Comparison of ENCODE assay signal across 9 mouse cellular contexts in genomic region chr11:50421461-50421860, GRCm38 (mm10). TPM values are rescaled to one million over a fixed set of nuclear protein-coding genes. Genes with fewer than 3 reads are reported as not detected.
DNase-seq lines count a peak whose midpoint lies in the region; ATAC-seq and TF ChIP-seq lines count a peak whose summit lies in the region.
"Had no signal": no experiment of that assay in that cellular context is flagged by ENCODE, and none has a peak within 500 bp of the region (broad histone marks: within the 10 kb centered on the region; RNA-seq: fewer than 3 reads in every experiment).

No protein-coding gene starts in this region.

- no peak for TF ChIP-seq POLR2A in heart, adult 2 months (IDR thresholded peaks at IDR 0.05; ENCODE audit: insufficient read depth, low read depth, low read length)

- peak overlapping the region; percentile 43 for H3K4me3 ChIP-seq in heart, embryonic 11.5 days (ENCODE audit: low read depth, low read length)
- no peak overlapping the region for H3K4me3 ChIP-seq in heart, adult 2 months
- H3K4me3 ChIP-seq in ES-E14 (ENCODE audit: insufficient read depth in 1 of 2, low read depth in 1 of 2, low read length in 2 of 2, poor library complexity in 1 of 2, severe bottlenecking in 1 of 2) = peak overlapping the region; percentile 44 to 73
- H3K4me3 ChIP-seq in liver, postnatal 0 days (ENCODE audit: low read depth, low read length) = peak overlapping the region; percentile 15; the same call in 1 of the 2 replicates
- H3K4me3 ChIP-seq: myocyte had no signal

- peak overlapping the region; percentile 79 for H3K4me2 ChIP-seq in heart, embryonic 11.5 days
- H3K4me2 ChIP-seq in liver, postnatal 0 days (ENCODE audit: low read depth, low read length) = peak overlapping the region; percentile 67

- ATAC-seq in heart, embryonic 11.5 days (replicated peaks; ENCODE audit: insufficient number of reproducible peaks, low FRiP score, low TSS enrichment) = no peak; the same call in 1 of the 2 replicates
- no peak; the same call in 1 of the 2 replicates for ATAC-seq in liver, postnatal 0 days

- H3K9me3 ChIP-seq in heart, embryonic 11.5 days (replicated peaks; ENCODE audit: control insufficient read depth, low read length) = no peaks in the 10 kb centered on the region
- H3K9me3 ChIP-seq in ES-E14 (ENCODE audit: control insufficient read depth, insufficient read depth, low read depth, low read length) = no peaks in the 10 kb centered on the region
- H3K9me3 ChIP-seq in liver, postnatal 0 days (ENCODE audit: low read length) = no peaks in the 10 kb centered on the region

- WGBS in heart, embryonic 11.5 days (ENCODE audit: insufficient replicate concordance) = 49% methylated on average over 5 of the region's 5 CpGs
- WGBS in heart, adult 2 months = 75% methylated on average over 5 of the region's 5 CpGs
- WGBS in liver, postnatal 0 days (ENCODE audit: insufficient replicate concordance) = 61% methylated on average over 5 of the region's 5 CpGs

- no peak for TF ChIP-seq EP300 in heart, adult 2 months (IDR thresholded peaks at IDR 0.05; ENCODE audit: insufficient read depth, low read depth, low read length)
- no peak for TF ChIP-seq EP300 in liver, postnatal 0 days (IDR thresholded peaks at IDR 0.05; ENCODE audit: low read depth)

- H3K36me3 ChIP-seq in heart, embryonic 11.5 days (ENCODE audit: control insufficient read depth, insufficient read depth, low read length) = peaks cover 4% of the 10 kb centered on the region; the same call in 1 of the 2 replicates
- no peaks in the 10 kb centered on the region for H3K36me3 ChIP-seq in heart, adult 2 months (ENCODE audit: control insufficient read depth, insufficient read depth, low read length)
- peaks cover 4% of the 10 kb centered on the region; the same call in 1 of the 2 replicates for H3K36me3 ChIP-seq in ES-E14 (ENCODE audit: control insufficient read depth, insufficient read depth, low read length, poor library complexity, severe bottlenecking)
- peaks cover 17% of the 10 kb centered on the region for H3K36me3 ChIP-seq in liver, postnatal 0 days (replicated peaks; ENCODE audit: insufficient read depth, low read length)

- no peak for DNase-seq in heart, adult 2 months
- DNase-seq in ES-E14 (ENCODE audit: low read depth, low spot score) = no peak
- DNase-seq in forelimb bud, embryonic 11.5 days (ENCODE audit: low read depth, low spot score) = peak; percentile 9
- no peak for DNase-seq in liver, postnatal 0 days
- DNase-seq in thymus, postnatal 36 days = no peak
- no peak for DNase-seq in spleen, postnatal 4 days (ENCODE audit: low spot score in 2 of 2)
- DNase-seq in thymus, postnatal 25 days = no peak

- TF ChIP-seq CTCF in heart, adult 2 months (IDR thresholded peaks at IDR 0.05) = no peak
- no peak for TF ChIP-seq CTCF in liver, postnatal 0 days (IDR thresholded peaks at IDR 0.05; ENCODE audit: low read depth)

- H3K4me1 ChIP-seq in heart, embryonic 11.5 days (ENCODE audit: control insufficient read depth, insufficient read depth, low read length) = peaks cover 4% of the 10 kb centered on the region; the same call in 1 of the 2 replicates
- no peaks in the 10 kb centered on the region for H3K4me1 ChIP-seq in heart, adult 2 months (ENCODE audit: control insufficient read depth, insufficient read depth, low read length)
- H3K4me1 ChIP-seq in ES-E14 (ENCODE audit: control insufficient read depth in 2 of 2, insufficient read depth in 2 of 2, low read length in 2 of 2, poor library complexity in 1 of 2) = peaks cover 0 to 8% of the 10 kb centered on the region in 2 experiments; a peak in 2 of 4 replicates
- H3K4me1 ChIP-seq in liver, postnatal 0 days (ENCODE audit: insufficient read depth) = peaks cover 8% of the 10 kb centered on the region

- peak overlapping the region; percentile 53; the same call in 1 of the 2 replicates for H3K9ac ChIP-seq in heart, embryonic 11.5 days (ENCODE audit: low read depth, low read length)
- no peak overlapping the region for H3K9ac ChIP-seq in heart, adult 2 months (ENCODE audit: low read depth, low read length)
- peak overlapping the region; percentile 46 for H3K9ac ChIP-seq in ES-E14 (ENCODE audit: insufficient read depth, low read depth, low read length, poor library complexity, severe bottlenecking)
- no peak overlapping the region for H3K9ac ChIP-seq in liver, postnatal 0 days (replicated peaks)

- intact Hi-C loops in heart, adult 2 months (cut with DNase I) = no loop called here

- no peak overlapping the region for H3K27ac ChIP-seq in heart, embryonic 11.5 days (ENCODE audit: low read depth, low read length)
- no peak overlapping the region for H3K27ac ChIP-seq in heart, adult 2 months
- H3K27ac ChIP-seq in ES-E14 (ENCODE audit: insufficient read depth, low read depth, low read length, poor library complexity, severe bottlenecking) = no peak overlapping the region
- no peak overlapping the region for H3K27ac ChIP-seq in liver, postnatal 0 days (ENCODE audit: low read depth)

- H3K27me3 ChIP-seq in heart, embryonic 11.5 days (ENCODE audit: control insufficient read depth, insufficient read depth, low read length) = no peaks in the 10 kb centered on the region
- H3K27me3 ChIP-seq in heart, adult 2 months (ENCODE audit: control insufficient read depth, insufficient read depth, low read length) = no peaks in the 10 kb centered on the region
- no peaks in the 10 kb centered on the region for H3K27me3 ChIP-seq in liver, postnatal 0 days (ENCODE audit: insufficient read depth, low read length)

- in situ Hi-C loops in ES-E14 (cut with MboI; ENCODE audit: low sequenced_read_pairs in 2 of 2, unreplicated experiment in 2 of 2) = no loop called here

- no peaks in the 10 kb centered on the region for H3K79me2 ChIP-seq in heart, adult 2 months (replicated peaks; ENCODE audit: control insufficient read depth, insufficient read depth, low read length)

TF ChIP-seq in ES-E14, 5 proteins besides CTCF, POLR2A, EP300 and RAD21:
- TF ChIP-seq MAFK (IDR thresholded peaks at IDR 0.05; ENCODE audit: insufficient read depth, low read depth, low read length) (no peak), ZC3H11A (IDR thresholded peaks at IDR 0.05; ENCODE audit: borderline replicate concordance, low read depth, low read length) (no peak), ZNF384 (IDR thresholded peaks at IDR 0.05; ENCODE audit: low read depth, low read length) (no peak), CHD2 (IDR thresholded peaks at IDR 0.05; ENCODE audit: low read depth, low read length) (no peak), HCFC1 (IDR thresholded peaks at IDR 0.05; ENCODE audit: borderline replicate concordance, insufficient read depth, low read length) (no peak)

RNA-seq across cellular contexts. Expression of gene Rufy1, which starts 9.5 kb away (rescaled TPM):
- 19.5 and 20.0 TPM in 2 replicates for polyA plus RNA-seq in heart, embryonic 11.5 days (2014; fragmentation: Nextera tagmentation; extraction: Ambion mirVana)
- total RNA-seq in heart, adult 2 months (2021) = 10 to 100 TPM; 27.6 to 30.4 TPM
- polyA plus RNA-seq in heart, adult 2 months (2012; rRNA removed) = 26.0 and 41.4 TPM in 2 replicates
- total RNA-seq in ES-E14 (2012; rRNA removed) = 11.2 and 13.1 TPM in 2 replicates
- polyA plus RNA-seq in liver, postnatal 0 days (2015; fragmentation: Nextera tagmentation; extraction: Ambion mirVana) = 7.1 and 7.9 TPM in 2 replicates

RNA-seq across cellular contexts. Expression of gene Hnrnph1, which starts 44.7 kb away (rescaled TPM):
- 320 and 342 TPM in 2 replicates for polyA plus RNA-seq in heart, embryonic 11.5 days (2014; fragmentation: Nextera tagmentation; extraction: Ambion mirVana)
- 100 to 1,000 TPM; 110 to 114 TPM for total RNA-seq in heart, adult 2 months (2021)
- 56.3 and 103 TPM in 2 replicates for polyA plus RNA-seq in heart, adult 2 months (2012; rRNA removed)
- 308 and 401 TPM in 2 replicates for total RNA-seq in ES-E14 (2012; rRNA removed)
- polyA plus RNA-seq in liver, postnatal 0 days (2015; fragmentation: Nextera tagmentation; extraction: Ambion mirVana) = 70.1 and 71.1 TPM in 2 replicates

Comparison
In these comparisons a context has a peak if more than half of its experiments do, and no peak if none do; other contexts are left out.
1. H3K9ac ChIP-seq: peak in heart, embryonic 11.5 days (single experiment) and ES-E14 (single experiment); none in heart, adult 2 months (single experiment) and liver, postnatal 0 days (single experiment).